Mouse (Mus musculus): ENCODE data around the gene Chmp6.

Chmp6 gene

DNA sequence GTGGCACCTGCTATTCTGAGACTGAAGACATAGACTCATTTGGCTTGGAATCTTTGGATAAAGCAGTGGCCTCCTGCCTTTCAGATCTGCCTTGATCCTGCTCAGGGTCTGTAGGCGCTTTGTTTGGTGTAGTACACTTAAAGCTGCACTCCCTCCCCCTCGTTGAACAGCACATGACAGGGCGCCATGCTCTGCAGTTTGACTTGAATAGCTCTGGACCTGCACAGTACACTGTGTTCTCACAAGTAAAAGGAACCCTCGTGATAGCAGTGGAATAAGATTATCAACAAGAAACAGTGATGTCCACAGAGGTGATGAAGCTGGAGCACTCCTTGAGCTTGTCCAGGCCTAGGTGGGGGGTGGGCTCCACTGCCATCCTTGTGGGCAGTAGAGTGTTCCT lies 46.5 kb downstream of the Chmp6 start:
- DNase-seq (ENCODE audit: low spot score): no peak

- no peak for DNase-seq (ENCODE audit: low spot score)
Measured at GRCm38 (mm10) chr11:119960671-119961070, 47.4 kb downstream of the Chmp6 start.

DNA sequence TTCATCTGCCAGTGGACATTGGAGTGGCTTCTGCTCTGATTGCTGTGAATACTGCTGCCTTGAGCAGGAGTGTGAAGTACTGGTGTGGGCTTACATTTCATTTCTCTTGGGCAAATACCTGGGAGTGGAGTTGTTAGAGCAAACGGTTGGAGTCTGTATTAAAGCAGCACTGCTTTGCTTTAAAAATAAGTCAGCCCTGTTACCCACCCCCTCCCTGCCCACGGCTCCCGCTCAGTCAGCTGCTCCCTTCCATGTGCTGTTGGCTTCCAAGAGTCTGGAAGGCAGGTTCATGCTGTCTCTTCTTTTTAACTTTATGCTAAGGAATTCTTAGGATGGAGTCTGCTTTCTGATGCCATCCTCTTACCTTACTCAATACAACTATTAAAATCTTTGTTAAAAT lies 48.3 kb downstream of the Chmp6 start:
- DNase-seq (ENCODE audit: low spot score): no peak

- no peak for DNase-seq (ENCODE audit: low spot score)
Measured at GRCm38 (mm10) chr11:119965053-119965452, 51.8 kb downstream of the Chmp6 start.

- DNase-seq (ENCODE audit: low spot score): no peak
Measured at GRCm38 (mm10) chr11:119966294-119966693, 53.1 kb downstream of the Chmp6 start.

GRCm38 (mm10) chr11:119967401-119967800 lies 54.2 kb downstream of the Chmp6 start:
- DNase-seq (ENCODE audit: low spot score): no peak

GRCm38 (mm10) chr11:119967892-119968291 lies 54.7 kb downstream of the Chmp6 start:
- DNase-seq (ENCODE audit: low spot score): no peak

Data from lung, postnatal 25 days (tissue).